Mouse (Mus musculus) cerebellum, postnatal 14 days (tissue): Measurements from ENCODE around the gene Pcyt1a.
A peak's percentile ranks its signal among the peaks of the same experiment; 100 is the strongest.
"Not testable (repeated sequence)": the region's sequence is repeated elsewhere in the genome, so short reads cannot be mapped to it uniquely, and the experiment has no call there.

ENCODE experiments used
- DNase-seq, 2 experiments: peaks; one replicate each; pipeline ENCODE4 v3.0.0; 2021; ENCODE audit warnings: mixed read lengths in 2 of 2

Gene Pcyt1a

DNA sequence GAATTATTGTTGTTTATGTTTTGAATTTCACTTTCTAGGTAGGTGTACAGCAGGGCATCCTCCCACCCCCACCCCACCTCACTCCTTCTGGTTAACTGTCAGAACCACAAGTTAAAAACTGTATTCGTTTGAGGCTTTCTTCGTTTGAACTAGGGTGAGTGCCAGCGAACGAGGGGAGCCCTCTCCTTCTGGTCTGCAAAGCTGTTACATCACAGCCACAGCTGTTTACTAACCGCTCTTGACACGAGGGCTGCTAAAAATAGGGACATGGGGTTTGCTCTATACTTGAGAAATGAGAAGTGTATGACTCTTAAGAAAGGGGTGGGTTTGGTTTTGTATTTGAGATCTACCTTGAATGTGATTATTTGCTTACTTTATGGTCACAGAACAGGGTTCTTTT lies 3.3 kb downstream of the Pcyt1a start:
- no peak for DNase-seq

DNA sequence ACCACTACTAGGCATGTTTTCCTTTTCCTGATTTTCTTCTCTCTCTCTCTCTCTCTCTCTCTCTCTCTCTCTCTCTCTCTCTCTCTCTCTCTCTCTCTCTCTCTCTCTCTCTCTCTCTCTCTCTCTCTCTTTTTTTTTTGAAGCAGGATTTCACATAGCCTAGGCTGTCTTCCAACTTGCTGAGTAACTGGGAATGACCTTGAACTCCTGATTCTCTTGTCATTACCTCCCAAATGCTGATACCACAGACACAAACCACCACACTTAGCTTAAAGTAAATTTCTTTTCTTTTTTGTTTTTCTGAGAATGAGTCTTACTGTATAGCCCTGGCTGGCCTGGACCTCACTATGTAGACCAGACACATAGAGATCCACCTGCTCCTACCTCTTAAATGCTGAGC lies 4.0 kb downstream of the Pcyt1a start:
- no peak for DNase-seq

DNA sequence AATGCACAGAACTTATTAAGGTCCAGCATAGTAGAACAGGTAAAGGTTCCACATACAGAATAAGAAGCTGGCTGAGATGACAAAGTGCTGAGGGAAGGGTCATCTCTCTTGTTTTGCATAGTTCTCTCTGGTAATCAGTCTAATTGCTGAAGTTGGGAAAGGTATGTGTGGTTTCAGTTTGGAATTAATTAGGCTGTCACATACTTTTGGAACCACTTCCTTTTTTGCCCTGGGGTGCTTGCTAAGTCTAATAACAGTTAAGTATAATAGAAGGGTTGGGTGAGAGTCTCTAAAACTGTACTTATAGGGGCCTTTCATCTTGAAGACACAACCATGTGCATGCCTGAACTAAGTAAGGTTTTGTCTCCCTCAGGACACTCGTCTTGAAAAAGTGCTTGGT lies 5.9 kb downstream of the Pcyt1a start:
- no peak for DNase-seq

DNA sequence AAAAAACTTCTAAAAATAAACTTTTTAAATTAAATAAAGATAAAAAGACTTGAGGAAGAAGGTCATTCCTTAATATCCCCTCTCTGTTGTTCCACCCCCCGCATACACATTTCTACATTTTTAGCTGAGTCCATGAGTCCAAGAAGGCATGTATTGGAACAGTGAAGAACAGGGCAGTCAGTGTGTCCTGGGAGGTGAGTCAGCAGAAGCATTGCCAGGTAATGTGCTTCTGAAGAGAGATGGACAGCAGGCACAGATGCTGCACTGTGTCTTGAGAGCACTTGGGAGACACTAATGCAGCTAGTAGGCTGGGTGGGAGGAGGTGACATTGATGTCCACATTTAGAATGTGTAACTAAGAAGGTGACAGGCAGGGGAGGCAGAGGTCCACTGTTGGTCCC lies 6.5 kb downstream of the Pcyt1a start:
- no peak for DNase-seq

DNA sequence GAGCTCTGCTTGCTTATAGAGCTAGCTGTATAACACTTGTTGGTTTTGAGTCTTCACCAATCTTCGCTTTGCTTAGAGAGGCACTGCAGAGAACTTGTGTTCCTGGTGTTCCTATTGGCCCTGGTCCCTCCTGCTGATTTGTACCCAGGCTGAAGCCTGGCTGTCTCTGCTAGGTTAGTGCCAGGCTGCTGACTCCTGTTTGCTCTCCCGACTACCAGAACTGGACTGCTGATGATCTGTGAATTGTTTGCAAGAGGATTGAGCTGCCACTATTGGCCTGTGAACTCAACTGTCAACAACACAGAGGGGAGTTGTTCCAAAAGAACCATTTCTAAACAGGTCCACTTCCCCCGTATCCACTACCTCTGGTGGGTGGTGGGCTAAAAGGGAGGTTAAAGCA lies 10.7 kb downstream of the Pcyt1a start:
- DNase-seq, result no peak

DNA sequence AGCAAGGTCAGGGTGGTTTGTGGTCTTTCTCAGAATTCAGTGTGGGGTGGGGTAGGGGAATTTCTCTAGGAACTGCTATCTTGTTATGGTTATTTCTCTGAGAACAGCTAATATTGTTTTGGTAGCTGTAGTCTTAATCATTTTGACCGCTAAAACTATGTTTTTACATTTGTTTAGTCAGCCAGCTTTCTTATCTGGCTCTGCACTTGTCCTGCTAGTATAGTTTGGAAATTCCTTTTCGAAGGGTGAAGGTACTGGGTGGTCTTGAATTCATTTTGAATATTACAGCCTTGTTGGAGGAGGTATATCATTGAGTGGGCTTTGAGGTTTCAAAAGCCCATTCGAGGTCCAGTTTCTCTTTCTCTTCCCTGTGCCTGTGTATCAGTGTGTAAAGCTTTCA lies 13.9 kb downstream of the Pcyt1a start:
- not testable (repeated sequence) for DNase-seq

DNA sequence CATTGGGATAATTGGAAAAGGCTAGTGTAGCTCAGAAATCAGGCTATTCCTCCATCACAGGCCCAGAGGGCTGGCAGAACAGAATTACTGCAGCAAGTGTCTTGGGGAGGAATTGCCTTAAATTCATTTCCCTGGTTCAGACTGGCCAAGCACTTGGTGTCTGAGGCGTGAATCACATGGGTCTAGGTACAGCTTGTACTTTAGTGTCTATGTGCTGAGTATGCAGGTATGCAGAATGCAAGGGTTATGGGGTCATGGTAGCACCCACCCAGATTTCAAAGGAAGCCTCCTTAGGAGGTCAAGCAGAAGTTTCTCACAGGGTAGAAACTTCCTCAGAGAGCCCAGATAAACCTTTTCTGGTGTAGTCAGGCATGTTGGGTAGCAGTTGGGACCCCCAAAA lies 14.8 kb downstream of the Pcyt1a start:
- no peak for DNase-seq

DNA sequence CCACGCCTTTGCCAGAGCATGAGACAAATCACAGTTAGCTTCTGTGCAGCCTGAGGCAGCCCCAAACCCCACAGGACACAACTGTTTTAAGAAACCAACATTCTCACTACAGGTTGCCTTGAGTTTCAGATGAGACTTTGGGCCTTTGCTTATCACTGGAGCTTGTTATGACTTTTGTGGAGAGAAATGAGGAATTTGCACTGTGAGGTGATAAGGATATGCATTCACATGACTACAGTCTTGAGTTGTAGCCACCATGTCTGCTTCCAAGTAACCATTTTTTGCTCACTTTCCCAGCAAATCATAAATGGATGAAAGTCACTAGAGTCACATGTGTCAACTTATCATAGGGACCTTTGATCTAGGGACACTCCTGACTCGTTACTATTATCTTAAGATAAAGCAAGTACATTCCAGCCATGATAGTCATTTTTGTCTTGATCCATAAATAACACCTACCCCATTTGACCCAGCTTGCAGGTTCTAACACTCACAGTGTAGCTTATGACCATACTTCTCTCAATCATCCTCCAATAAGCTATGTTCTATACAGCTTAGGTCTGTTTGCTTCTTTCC lies 15.9 kb downstream of the Pcyt1a start:
- no peak for DNase-seq

DNA sequence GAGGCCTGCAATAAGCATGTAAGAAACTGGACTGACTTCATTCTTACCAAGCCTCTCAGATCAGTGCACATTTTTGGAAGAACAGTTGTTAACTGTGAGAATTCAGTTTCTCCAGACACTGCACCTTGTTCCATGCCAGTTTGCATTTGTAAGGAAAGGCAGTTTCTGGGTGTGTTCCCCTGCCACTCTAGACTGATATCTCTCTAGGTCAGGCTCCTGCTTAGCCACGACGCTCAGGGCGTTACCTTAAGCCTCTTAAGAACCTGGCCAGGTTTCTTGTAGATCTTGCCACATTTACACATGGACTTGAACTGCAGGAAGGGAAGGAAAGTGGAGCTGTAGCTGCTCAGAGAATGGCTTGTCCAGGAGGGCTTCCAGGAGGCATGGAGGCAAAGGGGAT lies 18.9 kb downstream of the Pcyt1a start:
- DNase-seq, result no peak

DNA sequence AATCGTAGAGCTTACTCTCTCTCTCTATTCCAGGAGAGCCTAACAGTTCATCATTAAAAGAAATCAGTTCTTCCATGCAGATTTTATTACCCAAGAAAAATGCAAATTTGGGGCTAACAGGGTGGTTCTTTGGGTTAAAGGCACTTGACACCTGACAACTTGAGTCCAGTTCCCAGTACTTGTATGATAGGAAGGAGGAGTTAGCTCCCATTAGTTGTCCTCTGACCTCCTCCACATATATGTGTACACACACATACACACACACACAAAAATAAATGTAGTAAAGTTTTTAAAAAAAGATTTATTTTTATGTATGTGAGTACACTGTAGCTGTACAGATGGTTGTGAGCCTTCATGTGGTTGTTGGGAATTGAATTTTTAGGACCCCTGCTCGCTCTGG lies 19.4 kb downstream of the Pcyt1a start:
- no peak for DNase-seq

DNA sequence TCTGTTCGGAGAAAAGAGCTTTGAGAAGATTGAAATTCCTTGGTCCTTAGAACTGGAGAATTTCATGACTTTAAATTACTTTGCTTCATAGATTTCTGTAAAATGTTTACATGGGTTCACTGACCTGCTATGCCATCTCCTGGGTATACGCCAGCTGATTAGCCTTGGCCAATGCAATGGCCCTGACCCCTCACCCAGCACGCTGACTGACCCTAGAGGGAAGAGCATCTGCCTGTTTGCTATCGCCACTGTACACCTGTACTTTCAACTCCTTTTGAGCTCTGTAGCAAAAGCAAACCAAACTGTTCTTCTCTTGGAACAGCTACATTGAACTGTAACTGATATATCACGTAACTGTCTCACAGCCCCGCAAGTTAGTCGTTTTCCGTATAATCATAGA lies 22.4 kb downstream of the Pcyt1a start:
- DNase-seq, result no peak

DNA sequence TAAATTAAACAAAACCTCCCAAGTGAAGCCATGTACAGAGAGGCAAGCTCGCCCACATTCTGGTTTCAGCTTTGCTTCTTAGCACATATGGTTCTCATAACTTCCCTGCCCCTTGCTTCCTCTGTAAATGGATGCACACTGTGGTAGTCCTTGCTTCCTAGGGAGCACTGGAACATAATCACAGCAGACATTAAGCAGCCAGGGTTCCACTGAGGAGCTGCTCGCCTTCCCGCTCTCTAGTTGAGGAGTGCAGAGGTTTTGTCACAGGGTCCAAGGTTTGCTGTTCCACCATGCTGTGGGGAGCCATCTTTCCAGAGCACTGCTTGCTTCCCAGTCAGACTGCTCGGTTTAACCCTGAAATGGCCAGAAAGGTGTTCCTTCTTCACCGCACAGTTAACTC lies 23.9 kb downstream of the Pcyt1a start:
- no peak for DNase-seq

DNA sequence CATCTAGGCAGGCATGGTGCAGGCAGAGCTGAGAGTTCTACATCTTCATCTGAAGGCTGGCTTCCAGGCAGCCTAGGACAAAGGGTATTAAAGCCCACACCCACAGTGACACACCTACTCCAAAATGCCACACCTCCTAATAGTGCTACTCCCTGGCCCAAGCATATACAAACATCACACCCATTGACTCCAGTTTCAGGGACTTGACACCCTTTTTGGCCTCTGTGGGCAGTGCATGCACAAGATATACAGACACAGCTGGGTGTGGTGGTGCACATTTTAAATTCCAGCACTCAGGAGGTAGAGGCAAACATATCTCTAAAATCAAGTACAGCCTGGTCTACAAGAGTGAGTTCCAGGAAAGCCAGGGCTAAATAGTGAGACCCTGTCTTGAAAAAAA lies 25.4 kb downstream of the Pcyt1a start:
- DNase-seq, result no peak

DNA sequence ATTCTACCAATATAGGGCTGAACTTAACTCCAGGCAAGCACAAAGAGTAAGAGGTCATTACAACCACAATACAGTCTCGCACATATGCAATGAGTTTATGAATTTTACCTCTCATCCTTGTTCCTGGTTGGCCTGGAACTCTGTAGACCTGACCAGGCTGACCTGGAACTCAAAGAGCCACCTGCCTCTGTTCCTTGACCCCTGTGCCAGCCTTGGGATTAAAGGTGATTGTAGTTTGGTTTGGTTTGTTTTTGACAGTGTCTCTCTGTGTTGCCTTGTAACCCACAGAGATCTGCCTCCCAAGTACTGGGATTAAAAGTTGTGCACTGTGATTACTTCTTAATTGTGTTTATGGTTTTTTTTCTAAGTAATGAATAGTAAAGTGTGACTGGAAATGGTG lies 26.0 kb downstream of the Pcyt1a start:
- no peak for DNase-seq

DNA sequence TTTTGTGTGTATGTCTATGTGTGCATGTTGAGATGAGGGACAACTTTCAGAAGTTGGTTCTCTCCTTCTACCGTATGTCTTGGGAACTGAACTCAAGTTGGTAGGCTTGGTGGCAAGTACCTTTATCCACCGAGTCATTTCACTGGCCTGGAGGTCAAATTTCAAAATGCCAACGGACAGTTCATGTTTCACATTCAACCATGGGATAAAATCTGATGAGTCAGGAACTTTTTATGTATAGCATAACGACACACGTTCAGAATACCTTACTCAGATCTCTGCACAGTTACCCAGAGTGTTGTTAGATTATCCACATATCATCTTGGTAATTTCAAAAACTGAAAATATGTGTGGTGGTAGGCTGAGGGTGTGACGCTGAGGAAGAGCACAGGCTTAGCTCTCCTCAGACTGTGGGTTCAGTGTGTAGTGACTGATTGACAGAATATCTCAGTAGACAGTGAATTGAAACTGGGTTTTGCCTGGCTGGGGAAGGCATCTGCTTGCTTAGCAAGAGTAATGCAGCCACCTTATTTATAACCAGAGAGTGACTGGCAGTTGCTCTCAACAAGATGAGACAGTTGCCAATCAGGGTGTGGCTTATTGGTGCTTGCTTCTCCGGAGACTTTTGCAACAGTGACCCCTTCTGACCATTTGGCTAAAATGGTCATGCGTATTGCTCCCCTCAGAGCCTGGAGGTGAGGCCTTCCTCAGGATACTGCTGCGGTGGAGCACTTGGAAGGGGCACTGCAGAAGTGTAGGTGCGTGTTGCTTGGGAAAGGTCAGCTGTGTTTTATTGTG lies 27.1 kb downstream of the Pcyt1a start:
- peak; percentile 75 to 79 for DNase-seq

DNA sequence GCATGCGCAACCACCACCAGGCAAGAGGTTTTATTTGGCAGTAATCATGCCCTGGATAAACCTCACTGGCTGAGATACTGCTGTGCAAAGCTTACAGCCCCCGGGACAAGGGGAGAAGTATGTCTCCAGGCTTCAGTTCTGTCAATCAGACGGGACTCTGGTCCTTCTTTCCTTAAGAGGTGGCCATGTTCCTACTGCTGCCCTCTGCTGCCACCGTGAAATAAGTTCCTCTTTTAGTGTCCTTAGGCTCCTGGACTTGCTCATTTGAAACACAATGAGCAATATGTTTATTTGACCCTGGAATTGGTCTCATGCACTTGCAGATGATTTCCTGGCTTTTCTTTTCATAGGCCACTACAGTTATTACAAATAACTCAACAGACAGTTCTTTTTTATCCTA lies 29.8 kb downstream of the Pcyt1a start:
- DNase-seq, result no peak

DNA sequence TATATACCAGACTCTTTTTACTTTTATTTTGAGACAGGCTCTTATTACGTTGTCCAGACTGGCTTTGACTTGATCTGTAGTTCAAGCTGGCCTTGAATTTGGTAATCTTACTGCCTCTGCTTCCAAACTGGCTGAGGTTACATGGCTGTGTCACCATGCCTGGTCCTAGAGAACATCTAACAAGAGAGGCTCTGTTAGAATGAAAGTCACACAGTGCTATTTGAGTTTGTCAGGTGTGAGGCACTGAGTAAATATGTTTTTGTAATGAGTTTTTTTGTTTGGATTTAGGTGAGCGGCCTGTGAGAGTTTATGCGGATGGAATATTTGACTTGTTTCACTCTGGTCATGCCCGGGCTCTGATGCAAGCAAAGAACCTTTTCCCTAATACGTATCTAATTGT lies 31.0 kb downstream of the Pcyt1a start:
- DNase-seq, result no peak

DNA sequence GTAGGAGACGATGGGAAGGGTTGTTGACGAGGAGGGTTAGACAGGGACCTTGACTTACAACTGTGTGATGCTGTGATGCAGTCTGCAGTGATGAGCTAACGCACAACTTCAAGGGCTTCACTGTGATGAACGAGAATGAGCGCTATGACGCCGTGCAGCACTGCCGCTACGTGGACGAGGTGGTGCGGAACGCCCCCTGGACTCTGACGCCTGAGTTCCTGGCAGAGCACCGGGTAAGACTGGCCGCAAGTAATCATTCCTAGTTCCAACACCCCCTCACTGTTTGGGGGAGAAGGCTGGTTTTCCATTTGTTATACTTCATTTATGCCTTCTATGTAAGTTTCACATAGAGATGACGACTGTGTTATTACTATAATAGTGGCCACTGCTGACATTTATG lies 32.2 kb downstream of the Pcyt1a start:
- no peak for DNase-seq

DNA sequence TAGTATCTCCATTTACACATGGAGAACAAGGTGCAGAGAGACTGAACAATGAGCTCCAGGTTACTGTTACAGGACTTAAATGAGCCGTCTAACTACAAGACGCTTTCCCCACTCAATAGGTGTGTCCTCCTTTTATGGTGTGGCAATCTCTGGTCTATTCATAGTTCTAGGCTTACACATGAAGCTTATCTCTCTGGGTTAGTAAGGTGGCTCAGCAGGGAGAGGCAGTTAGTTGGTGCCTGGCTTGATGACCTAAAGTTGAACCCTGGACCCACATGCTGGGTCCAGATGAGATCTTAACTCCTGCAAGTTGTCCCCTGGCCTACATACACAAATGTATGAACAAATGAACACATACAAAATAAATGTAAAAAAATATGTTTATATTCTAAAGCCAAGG lies 32.7 kb downstream of the Pcyt1a start:
- no peak for DNase-seq

DNA sequence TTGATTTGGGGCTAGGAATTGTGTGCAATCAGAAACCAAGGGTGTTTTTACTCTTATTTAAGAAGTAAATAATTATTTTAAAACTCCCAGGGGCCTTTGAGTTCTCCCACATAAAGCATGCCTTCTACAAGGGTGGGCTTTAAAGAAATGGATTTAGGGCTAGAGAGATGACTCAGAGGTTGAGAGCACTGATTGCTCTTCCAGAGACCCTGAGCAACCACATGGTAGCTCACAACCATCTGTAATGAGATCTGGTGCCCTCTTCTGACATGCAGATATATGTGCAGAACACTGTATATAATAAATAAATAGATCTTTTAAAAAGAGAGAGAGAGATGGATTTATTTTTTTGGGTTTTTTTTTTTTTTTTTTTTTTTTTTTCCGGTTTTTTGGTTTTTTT lies 34.2 kb downstream of the Pcyt1a start:
- no peak for DNase-seq

DNA sequence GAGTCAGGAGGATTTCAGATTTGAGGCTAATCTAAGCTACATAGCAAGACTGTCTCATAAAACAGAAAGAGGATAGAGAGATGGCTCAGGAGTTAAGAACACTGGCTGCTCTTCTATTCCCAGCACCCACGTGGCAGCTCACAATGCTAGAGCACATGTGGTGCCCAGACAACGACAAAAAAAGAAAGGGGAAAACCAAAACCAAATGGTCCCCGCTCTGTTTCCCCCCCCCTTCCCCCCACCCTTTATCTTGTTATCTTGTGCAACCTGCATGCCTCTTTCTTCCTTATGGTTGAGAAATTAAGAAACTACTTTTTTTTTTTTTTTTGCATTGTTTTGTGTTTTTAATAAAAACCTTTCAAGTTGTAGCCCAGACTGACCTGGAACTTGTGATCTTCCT lies 37.8 kb downstream of the Pcyt1a start:
- no peak for DNase-seq

DNA sequence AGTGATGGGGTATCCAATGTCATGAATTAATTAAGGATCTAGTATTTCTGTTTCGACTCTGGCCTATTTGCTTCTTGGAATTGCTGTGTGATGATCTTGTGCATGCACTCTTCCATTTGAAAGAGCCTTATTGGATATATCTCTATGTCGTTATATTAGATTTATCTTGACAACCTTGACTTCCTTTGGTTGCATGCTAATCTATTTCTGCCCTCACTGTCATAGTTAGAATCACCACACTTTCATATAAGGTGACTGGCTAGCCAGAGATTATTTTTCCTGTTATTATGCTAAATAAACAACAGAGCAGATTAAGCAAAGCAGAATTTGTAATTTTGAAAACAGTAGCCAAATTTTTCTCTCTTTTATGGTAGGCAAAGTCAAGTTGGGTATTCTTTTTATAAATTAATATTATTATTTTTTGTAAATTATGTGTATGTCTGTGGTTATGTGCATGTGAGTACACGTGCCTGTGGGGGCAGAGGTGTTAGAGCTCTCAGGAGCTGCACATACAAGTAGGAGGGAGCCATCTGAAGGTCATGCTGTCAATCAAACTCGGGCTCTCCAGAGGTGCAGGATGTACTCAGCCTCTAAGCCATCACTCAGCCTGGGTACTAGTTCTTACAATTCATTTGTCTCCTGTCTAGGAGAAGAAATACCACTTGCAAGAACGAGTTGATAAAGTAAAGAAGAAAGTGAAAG lies 38.8 kb downstream of the Pcyt1a start:
- no peak for DNase-seq

DNA sequence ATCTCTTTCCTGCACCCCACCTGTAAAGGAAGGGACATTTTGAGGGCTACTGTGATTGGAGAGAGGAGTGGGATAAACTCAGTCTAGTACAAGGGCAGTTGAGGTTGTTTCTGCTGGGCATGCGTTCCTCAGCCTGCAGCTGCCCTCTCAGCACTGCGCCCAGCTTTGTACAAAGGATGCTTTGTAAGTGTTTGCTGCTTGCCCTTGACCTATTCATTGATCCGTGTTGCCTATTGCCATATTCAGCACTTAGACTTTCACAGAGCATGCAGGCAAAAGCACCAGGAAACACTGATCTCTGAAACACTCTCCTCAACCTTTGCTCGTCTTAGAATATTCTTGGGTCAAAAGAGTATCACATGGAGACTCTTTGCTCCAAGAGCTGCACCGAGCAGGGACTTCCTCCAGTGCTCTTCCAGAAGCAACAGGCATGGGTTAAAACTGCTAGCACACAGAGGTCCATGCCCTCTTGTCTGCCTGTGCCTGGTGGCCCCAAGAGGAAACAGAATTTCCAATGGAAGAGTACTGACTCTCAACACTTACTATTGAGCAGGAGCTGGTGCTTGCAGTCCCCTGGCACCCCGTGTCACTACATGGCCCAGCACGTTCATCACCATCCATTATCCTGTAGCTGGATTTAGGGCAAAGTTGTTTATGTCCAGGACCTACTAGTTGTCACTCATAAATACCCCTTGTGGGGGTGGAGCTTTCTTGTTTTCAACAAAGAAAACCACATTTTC lies 41.7 kb downstream of the Pcyt1a start:
- no peak for DNase-seq

DNA sequence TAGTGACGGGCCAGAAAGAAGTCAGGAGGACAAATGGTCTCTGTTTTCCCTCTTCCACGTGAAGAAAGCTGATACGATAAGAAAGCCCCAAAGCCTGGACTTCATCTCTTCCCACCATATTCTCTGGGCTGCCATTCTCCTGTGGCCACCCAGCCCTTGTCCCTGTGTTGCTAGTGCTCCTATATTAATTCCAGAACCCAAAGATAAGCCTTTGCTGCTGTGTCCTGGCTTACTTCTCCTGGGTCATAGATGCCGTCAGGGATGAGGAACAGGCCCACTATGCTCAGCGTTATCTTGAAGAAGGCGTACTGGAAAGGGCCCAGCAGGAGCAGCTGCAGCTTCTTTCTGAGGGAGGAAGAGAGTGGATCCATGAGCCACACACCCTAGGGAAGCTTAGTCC lies 46.6 kb downstream of the Pcyt1a start:
- no peak for DNase-seq
